Mouse (Mus musculus): Measurements from ENCODE around the gene Fbrsl1. TPM values are rescaled to one million over a fixed set of nuclear protein-coding genes. Genes with fewer than 3 reads are reported as not detected.

Fbrsl1 gene
- polyA plus RNA-seq, 1 experiment from 2014 or later: 3.7 TPM

- no peak overlapping the region for H3K9ac ChIP-seq
- no peak overlapping the region for H3K4me2 ChIP-seq
- no peaks in the 10 kb centered on the region for H3K36me3 ChIP-seq
- DNase-seq (no peak), ATAC-seq (ENCODE audit: low read depth) (no peak)
- H3K4me3 ChIP-seq (replicated peaks): no peak overlapping the region
- no peaks in the 10 kb centered on the region for H3K9me3 ChIP-seq (replicated peaks)
- peaks cover 34% of the 10 kb centered on the region for H3K27me3 ChIP-seq
- H3K27ac ChIP-seq: no peak overlapping the region
- peaks cover 16% of the 10 kb centered on the region for H3K4me1 ChIP-seq (replicated peaks)
- WGBS (ENCODE audit: insufficient replicate concordance): 60% methylated on average over 4 of the region's 4 CpGs
Observed at GRCm38 (mm10) chr5:110385263-110385662, 63.0 kb downstream of the Fbrsl1 start.

DNA sequence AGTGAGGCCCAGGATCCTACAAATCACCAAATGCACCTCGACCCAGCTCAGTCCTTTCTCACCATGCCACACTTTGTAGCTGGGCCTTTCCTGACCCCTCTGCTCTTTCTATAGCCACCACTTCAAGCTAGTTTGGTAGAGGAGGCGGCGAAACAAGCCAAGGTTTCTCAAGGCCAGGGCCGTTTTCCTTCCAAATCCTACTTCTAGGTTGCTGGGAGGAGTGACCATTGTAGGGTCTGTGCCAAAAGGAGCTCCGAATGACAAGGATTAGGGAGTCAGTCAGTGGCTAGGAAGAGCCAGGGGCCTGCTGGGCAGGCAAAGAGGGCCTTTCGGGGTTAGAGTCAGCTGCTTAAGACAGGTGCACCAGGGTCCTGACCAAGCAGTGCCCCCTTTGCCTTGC lies 63.8 kb downstream of the Fbrsl1 start:
- Histone ChIP-seq H3K4me2 (no peak overlapping the region), H3K9ac (no peak overlapping the region), H3K4me1 (replicated peaks) (peaks cover 16% of the 10 kb centered on the region), H3K4me3 (replicated peaks) (no peak overlapping the region), H3K27me3 (peaks cover 34% of the 10 kb centered on the region), H3K9me3 (replicated peaks) (no peaks in the 10 kb centered on the region), H3K27ac (no peak overlapping the region), H3K36me3 (no peaks in the 10 kb centered on the region)
- ATAC-seq (ENCODE audit: low read depth) (no peak), DNase-seq (no peak)
- 75% methylated on average over 6 of the region's 6 CpGs for WGBS (ENCODE audit: insufficient replicate concordance)

GRCm38 (mm10) chr5:110379823-110380222 lies 68.5 kb downstream of the Fbrsl1 start:
- Histone ChIP-seq H3K9ac (no peak overlapping the region), H3K27ac (no peak overlapping the region), H3K4me3 (replicated peaks) (no peak overlapping the region), H3K36me3 (peaks cover 27% of the 10 kb centered on the region), H3K27me3 (peaks cover under 1% of the 10 kb centered on the region; the same call in 1 of the 2 replicates), H3K4me1 (replicated peaks) (no peaks in the 10 kb centered on the region), H3K4me2 (no peak overlapping the region), H3K9me3 (replicated peaks) (no peaks in the 10 kb centered on the region)
- DNase-seq (no peak), ATAC-seq (ENCODE audit: low read depth) (no peak)
- 62% methylated on average over 4 of the region's 4 CpGs for WGBS (ENCODE audit: insufficient replicate concordance)

GRCm38 (mm10) chr5:110379086-110379485 lies 69.2 kb downstream of the Fbrsl1 start:
- H3K36me3 ChIP-seq: peaks cover 27% of the 10 kb centered on the region
- ATAC-seq (ENCODE audit: low read depth) (no peak), DNase-seq (no peak)
- no peaks in the 10 kb centered on the region for H3K9me3 ChIP-seq (replicated peaks)
- 82% methylated on average over 15 of the region's 15 CpGs for WGBS (ENCODE audit: insufficient replicate concordance)
- H3K4me1 ChIP-seq (replicated peaks): no peaks in the 10 kb centered on the region
- H3K4me3 ChIP-seq (replicated peaks): no peak overlapping the region
- H3K4me2 ChIP-seq: no peak overlapping the region
- no peak overlapping the region for H3K9ac ChIP-seq
- H3K27me3 ChIP-seq: no peaks in the 10 kb centered on the region
- no peak overlapping the region for H3K27ac ChIP-seq

- ATAC-seq (ENCODE audit: low read depth) (0 out of 2 replicates have a peak, but pooled peaks have one; percentile 13), DNase-seq (no peak)
- no peaks in the 10 kb centered on the region for H3K9me3 ChIP-seq (replicated peaks)
- no peak overlapping the region for H3K4me2 ChIP-seq
- no peaks in the 10 kb centered on the region for H3K4me1 ChIP-seq (replicated peaks)
- H3K36me3 ChIP-seq: peaks cover 27% of the 10 kb centered on the region
- H3K27me3 ChIP-seq: no peaks in the 10 kb centered on the region
- H3K4me3 ChIP-seq (replicated peaks): no peak overlapping the region
- H3K27ac ChIP-seq: no peak overlapping the region
- H3K9ac ChIP-seq: no peak overlapping the region
- 65% methylated on average over 20 of the region's 20 CpGs for WGBS (ENCODE audit: insufficient replicate concordance)
Observed at GRCm38 (mm10) chr5:110378181-110378583, 70.1 kb downstream of the Fbrsl1 start.

DNA sequence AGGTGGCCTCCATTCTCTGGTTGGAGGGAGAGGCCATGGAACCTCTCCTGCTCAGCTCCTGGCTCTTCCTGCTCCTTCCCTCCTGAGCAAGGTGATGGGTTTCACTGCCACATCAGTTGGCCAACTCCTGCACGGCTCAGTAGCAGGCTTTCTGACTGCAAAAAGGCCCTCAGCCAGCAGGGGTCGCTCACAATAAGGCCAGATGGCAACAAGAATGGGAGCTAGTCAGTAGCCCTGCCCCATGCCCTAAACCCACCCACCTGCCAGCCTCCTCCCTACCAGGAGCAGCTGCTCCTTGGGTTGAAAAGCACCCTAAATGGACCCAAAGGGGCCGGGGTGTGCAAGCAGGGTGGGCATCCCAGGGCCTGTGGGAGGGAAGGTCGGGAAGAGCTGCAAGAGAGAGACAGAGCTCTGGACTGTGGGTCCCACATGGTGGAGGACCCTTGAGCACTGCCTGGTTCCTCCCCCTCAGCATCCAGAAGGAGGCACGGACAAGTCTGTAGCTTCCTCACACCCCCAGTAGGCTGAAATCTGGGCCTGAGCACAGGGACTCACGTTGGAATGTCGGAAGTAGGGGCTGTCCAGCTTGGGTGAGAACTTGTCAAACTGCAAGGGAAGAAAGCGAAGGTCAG lies 71.4 kb downstream of the Fbrsl1 start:
- H3K4me1 ChIP-seq (replicated peaks): no peaks in the 10 kb centered on the region
- no peak overlapping the region for H3K4me2 ChIP-seq
- WGBS (ENCODE audit: insufficient replicate concordance): 50% methylated on average over 8 of the region's 8 CpGs
- no peaks in the 10 kb centered on the region for H3K27me3 ChIP-seq
- peaks cover 27% of the 10 kb centered on the region for H3K36me3 ChIP-seq
- no peak overlapping the region for H3K4me3 ChIP-seq (replicated peaks)
- peak; percentile 43 for DNase-seq
- peak; percentile 32 for ATAC-seq (ENCODE audit: low read depth)
- no peak overlapping the region for H3K27ac ChIP-seq
- no peaks in the 10 kb centered on the region for H3K9me3 ChIP-seq (replicated peaks)
- no peak overlapping the region for H3K9ac ChIP-seq

GRCm38 (mm10) chr5:110363822-110364545 lies 84.3 kb downstream of the Fbrsl1 start:
- peak overlapping the region; percentile 37; the same call in 1 of the 2 replicates for H3K9ac ChIP-seq
- H3K36me3 ChIP-seq: peaks cover 8% of the 10 kb centered on the region
- no peak overlapping the region for H3K27ac ChIP-seq
- no peaks in the 10 kb centered on the region for H3K9me3 ChIP-seq (replicated peaks)
- DNase-seq (no peak), ATAC-seq (ENCODE audit: low read depth) (no peak)
- peaks cover 13% of the 10 kb centered on the region for H3K4me1 ChIP-seq (replicated peaks)
- peak overlapping the region; percentile 77 for H3K4me2 ChIP-seq
- H3K27me3 ChIP-seq: peaks cover 24% of the 10 kb centered on the region
- H3K4me3 ChIP-seq (replicated peaks): peak overlapping the region; percentile 55
- 56% methylated on average over 11 of the region's 11 CpGs for WGBS (ENCODE audit: insufficient replicate concordance)

GRCm38 (mm10) chr5:110363179-110363821 lies 85.0 kb downstream of the Fbrsl1 start:
- Histone ChIP-seq H3K4me2 (peak overlapping the region; percentile 77), H3K4me1 (replicated peaks) (peaks cover 13% of the 10 kb centered on the region), H3K27ac (no peak overlapping the region), H3K9me3 (replicated peaks) (no peaks in the 10 kb centered on the region), H3K9ac (peak overlapping the region; percentile 37; the same call in 1 of the 2 replicates), H3K27me3 (peaks cover 24% of the 10 kb centered on the region), H3K36me3 (peaks cover 8% of the 10 kb centered on the region), H3K4me3 (replicated peaks) (peak overlapping the region; percentile 55)
- ATAC-seq (ENCODE audit: low read depth) (peak; percentile 77), DNase-seq (peak; percentile 35)
- WGBS (ENCODE audit: insufficient replicate concordance): 5% methylated on average over 62 of the region's 72 CpGs

DNA sequence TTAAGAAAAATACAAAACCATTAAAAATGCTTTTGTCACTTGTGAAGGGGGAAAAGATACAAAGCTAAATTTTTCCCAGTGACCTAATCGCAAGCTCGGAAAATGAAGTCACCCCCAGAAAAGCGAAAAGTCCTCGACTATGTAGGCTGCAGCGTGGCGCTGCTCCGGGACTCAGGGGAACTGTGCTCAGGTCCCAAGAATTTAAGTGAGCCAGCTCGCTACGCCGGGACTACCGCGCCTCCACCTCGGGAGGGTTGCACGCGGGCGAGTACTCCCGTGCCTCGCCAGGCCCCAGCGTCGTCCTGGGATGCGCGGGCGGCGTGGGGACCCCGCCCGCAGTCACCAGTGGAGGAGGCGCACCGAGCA lies 85.5 kb downstream of the Fbrsl1 start:
- no peak for DNase-seq
- peaks cover 13% of the 10 kb centered on the region for H3K4me1 ChIP-seq (replicated peaks)
- H3K9ac ChIP-seq: peak overlapping the region; percentile 37; the same call in 1 of the 2 replicates
- peak; percentile 32 for ATAC-seq (ENCODE audit: low read depth)
- peaks cover 24% of the 10 kb centered on the region for H3K27me3 ChIP-seq
- H3K4me3 ChIP-seq (replicated peaks): peak overlapping the region; percentile 55
- H3K27ac ChIP-seq: no peak overlapping the region
- WGBS (ENCODE audit: insufficient replicate concordance): 2% methylated on average over 28 of the region's 28 CpGs
- peaks cover 6% of the 10 kb centered on the region for H3K36me3 ChIP-seq
- peak overlapping the region; percentile 77 for H3K4me2 ChIP-seq
- no peaks in the 10 kb centered on the region for H3K9me3 ChIP-seq (replicated peaks)

DNA sequence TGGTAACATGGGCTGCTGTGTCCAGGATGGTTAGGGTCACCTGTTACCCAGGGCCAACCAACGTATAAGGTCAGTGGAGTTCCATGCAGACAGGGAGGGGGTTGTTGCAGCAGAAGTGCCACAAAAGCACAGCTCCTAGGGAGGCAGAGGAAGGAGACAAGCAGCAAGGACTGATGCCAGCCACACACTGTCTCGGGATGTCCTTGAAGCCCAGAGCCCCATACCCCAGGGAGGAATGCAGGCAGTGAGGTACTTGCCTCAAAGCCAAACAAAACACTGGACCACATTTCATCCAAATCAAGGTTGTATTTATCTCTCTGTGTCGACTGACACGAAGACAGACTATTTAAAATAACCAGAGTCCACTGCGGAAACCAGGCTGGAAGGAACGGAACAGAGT lies 86.8 kb downstream of the Fbrsl1 start:
- H3K9me3 ChIP-seq (replicated peaks): no peaks in the 10 kb centered on the region
- H3K9ac ChIP-seq: no peak overlapping the region
- peaks cover 24% of the 10 kb centered on the region for H3K27me3 ChIP-seq
- no peak overlapping the region for H3K4me2 ChIP-seq
- WGBS (ENCODE audit: insufficient replicate concordance): 74% methylated on average over 6 of the region's 6 CpGs
- H3K27ac ChIP-seq: no peak overlapping the region
- H3K36me3 ChIP-seq: no peaks in the 10 kb centered on the region
- no peak overlapping the region for H3K4me3 ChIP-seq (replicated peaks)
- peaks cover 13% of the 10 kb centered on the region for H3K4me1 ChIP-seq (replicated peaks)
- ATAC-seq (ENCODE audit: low read depth): no peak
- DNase-seq: no peak

- Histone ChIP-seq H3K4me1 (replicated peaks) (0 out of 2 replicates have a peak, but pooled peaks cover under 1% of the 10 kb centered on the region), H3K4me3 (replicated peaks) (no peak overlapping the region), H3K27ac (no peak overlapping the region), H3K9me3 (replicated peaks) (no peaks in the 10 kb centered on the region), H3K27me3 (peaks cover 24% of the 10 kb centered on the region), H3K4me2 (no peak overlapping the region), H3K36me3 (no peaks in the 10 kb centered on the region), H3K9ac (no peak overlapping the region)
- ATAC-seq (ENCODE audit: low read depth) (no peak), DNase-seq (peak; percentile 48)
- WGBS (ENCODE audit: insufficient replicate concordance): 35% methylated on average over 9 of the region's 9 CpGs
Observed at GRCm38 (mm10) chr5:110357531-110358179, 90.6 kb downstream of the Fbrsl1 start.

Data from liver, embryonic 13.5 days (tissue).